Mouse (Mus musculus) thymus, adult 2 months (tissue): ENCODE measurements around the gene Cdkl3. TPM values are rescaled to one million over a fixed set of nuclear protein-coding genes. Genes with fewer than 3 reads are reported as not detected.
A peak's percentile ranks its signal among the peaks of the same experiment; 100 is the strongest.

Source experiments
- DNase-seq: peaks from one replicate; pipeline ENCODE4 v3.0.0; 2021
- H3K27ac ChIP-seq: fragments of 200-500 bp; 2 replicates; pipeline ENCODE4 v1.5.1; 2012; ENCODE audit warnings: low read length, control low read depth; ENCODE audit not compliant: control insufficient read depth, insufficient read depth
- H3K27me3 ChIP-seq: fragments of 200-500 bp; 2 replicates; pipeline ENCODE4 v1.6.1; 2012; ENCODE audit warnings: mild to moderate bottlenecking, low read length, moderate library complexity, mixed read lengths; ENCODE audit not compliant: control insufficient read depth, insufficient read depth
- H3K36me3 ChIP-seq: fragments of 200-500 bp; 2 replicates; pipeline ENCODE4 v1.6.1; 2012; ENCODE audit warnings: mild to moderate bottlenecking, low read length, moderate library complexity; ENCODE audit not compliant: control insufficient read depth, insufficient read depth
- H3K4me1 ChIP-seq: fragments of 200-500 bp; replicated peaks from 2 replicates; pipeline ENCODE4 v1.6.1; 2012; ENCODE audit warnings: low read length; ENCODE audit not compliant: control insufficient read depth, insufficient read depth
- H3K4me3 ChIP-seq: fragments of 200-500 bp; 2 replicates; pipeline ENCODE4 v1.5.1; 2012; ENCODE audit warnings: mild to moderate bottlenecking, low read length, control low read depth, moderate library complexity; ENCODE audit not compliant: control insufficient read depth, insufficient read depth
- CTCF ChIP-seq: fragments of 200-500 bp; IDR thresholded peaks from 2 replicates; pipeline ENCODE4 v1.5.1; 2012; ENCODE audit warnings: mild to moderate bottlenecking, control low read depth, low read length, moderate library complexity, borderline replicate concordance; ENCODE audit not compliant: control insufficient read depth, poor library complexity, insufficient read depth; ENCODE audit errors: extremely low read depth
- POLR2A ChIP-seq: fragments of 200-500 bp; IDR thresholded peaks from 2 replicates; pipeline ENCODE4 v1.6.1; 2012; ENCODE audit warnings: mild to moderate bottlenecking, low read length, control low read depth, moderate library complexity; ENCODE audit not compliant: control insufficient read depth, poor library complexity, insufficient read depth; ENCODE audit errors: extremely low read depth
- WGBS: fragments of 180-500 bp; shearing (Covaris S2); methylation state at CpG from one replicate; pipeline ENCODE4 v1.1.7; 2018; 5-methylcytosine and 5-hydroxymethylcytosine counted together
- polyA plus RNA-seq: library from polyadenylated mRNA; depleted of rRNA; stranded (reverse); fragments of >200 nt; gene quantifications from 2 replicates; pipeline ENCODE4 v1.2.3, GENCODE M21; 2012; rRNA removed

The Cdkl3 gene
- polyA plus RNA-seq: 3.1 and 3.4 TPM in 2 replicates

DNA sequence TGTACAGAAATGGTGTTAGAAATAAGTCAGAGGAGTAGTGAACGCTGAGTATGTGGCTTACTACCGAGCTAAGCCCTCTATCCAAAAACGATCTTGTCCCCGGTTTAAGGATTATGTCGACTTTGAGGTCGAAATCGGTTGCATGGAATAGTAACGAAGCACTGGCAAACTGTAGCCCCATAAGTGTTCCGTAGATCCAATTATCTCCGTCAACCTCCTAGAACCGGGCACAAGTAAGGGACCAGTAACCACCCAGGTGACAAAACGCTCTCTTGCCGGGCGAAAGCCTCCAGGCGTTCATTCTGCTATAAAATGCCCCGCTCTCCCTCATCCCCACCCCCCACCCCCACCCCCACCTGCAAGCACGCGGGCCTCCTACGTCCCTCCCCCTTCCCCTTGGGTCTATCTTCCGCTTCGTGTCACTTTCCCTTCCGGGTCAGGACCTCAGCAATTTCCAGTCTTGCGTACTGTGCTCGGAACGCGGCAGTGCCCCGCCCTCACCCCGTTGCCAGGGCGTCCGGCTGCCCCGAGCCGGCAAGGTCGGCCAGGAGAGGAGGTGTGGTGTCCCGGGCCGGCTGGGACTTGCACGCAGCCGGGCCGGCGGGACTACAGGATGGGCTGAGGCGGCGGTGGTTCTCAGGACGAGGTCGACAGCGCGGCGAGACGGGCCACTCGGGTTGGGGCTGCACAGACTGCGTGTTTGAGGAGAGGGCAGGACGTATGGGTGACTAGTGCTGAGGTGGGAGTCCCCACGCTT is at the start of gene Cdkl3:
TSS of gene Cdkl3 (plus strand) at position 450 of the 757 bp plus-strand sequence.
- under 1% methylated on average over 51 of the region's 51 CpGs for WGBS
- Histone ChIP-seq H3K27ac (peak within 1 kb of the TSS; percentile 86), H3K4me3 (peak within 1 kb of the TSS; percentile 93), H3K27me3 (no peaks in the 10 kb centered on the region), H3K36me3 (no peaks in the 10 kb centered on the region), H3K4me1 (peaks cover 3% of the 10 kb centered on the region)
- DNase-seq: peak; percentile 93
- TF ChIP-seq POLR2A (peak; percentile 76), CTCF (0 out of 2 replicates have a peak, but pooled peaks have one; percentile 27)

DNA sequence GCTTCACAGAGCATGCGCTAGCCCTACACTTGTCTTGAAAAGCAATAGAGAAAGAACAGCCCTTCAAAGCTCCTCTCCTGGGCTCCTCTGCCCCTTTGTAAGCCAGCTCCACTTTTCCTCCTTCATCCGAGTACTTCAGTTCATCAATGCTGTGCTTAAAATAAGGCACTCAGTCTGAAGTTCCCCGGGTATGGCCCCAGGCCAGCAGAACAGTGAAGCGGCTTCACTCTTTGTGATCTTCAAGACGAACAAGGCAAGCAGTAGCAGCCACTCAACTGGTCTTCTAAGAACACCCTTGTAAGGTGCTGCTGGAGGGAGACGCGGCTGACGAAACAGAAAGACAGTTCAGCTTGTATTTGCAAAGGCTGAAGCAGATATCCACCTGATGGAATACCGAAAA is 47.9 kb upstream of the Cdkl3 start:
- H3K36me3 ChIP-seq: no peaks in the 10 kb centered on the region
- peak overlapping the region; percentile 11; the same call in 1 of the 2 replicates for H3K27ac ChIP-seq
- H3K27me3 ChIP-seq: no peaks in the 10 kb centered on the region
- no peak overlapping the region for H3K4me3 ChIP-seq
- H3K4me1 ChIP-seq: peaks cover 30% of the 10 kb centered on the region
- no peak for TF ChIP-seq POLR2A
- no peak for TF ChIP-seq CTCF
- WGBS: 88% methylated on average over 9 of the region's 9 CpGs
- DNase-seq: no peak

DNA sequence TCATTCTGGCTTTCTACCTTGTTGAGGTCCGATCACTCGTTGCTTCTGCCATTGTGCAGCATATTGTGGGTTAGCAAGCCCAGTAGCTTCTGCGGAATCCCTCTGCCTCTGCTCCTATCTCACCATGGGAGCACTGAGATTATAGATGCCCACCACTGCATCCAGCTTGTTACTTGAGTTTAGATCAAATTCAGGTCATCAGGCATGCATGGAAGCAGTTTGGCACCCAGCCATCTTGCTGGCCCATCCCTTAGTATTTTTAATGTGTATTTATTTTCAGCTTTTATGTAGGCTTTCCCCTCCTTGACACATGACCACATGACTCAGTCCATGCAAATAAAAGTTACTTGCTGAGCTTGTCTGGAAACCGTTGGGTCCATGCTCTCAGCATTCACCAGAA is 46.3 kb upstream of the Cdkl3 start:
- DNase-seq: no peak
- no peaks in the 10 kb centered on the region for H3K36me3 ChIP-seq
- 96% methylated on average over 4 of the region's 4 CpGs for WGBS
- TF ChIP-seq CTCF (no peak), POLR2A (no peak)
- H3K4me1 ChIP-seq: peaks cover 31% of the 10 kb centered on the region
- H3K27me3 ChIP-seq: no peaks in the 10 kb centered on the region
- H3K27ac ChIP-seq: no peak overlapping the region
- H3K4me3 ChIP-seq: no peak overlapping the region

DNA sequence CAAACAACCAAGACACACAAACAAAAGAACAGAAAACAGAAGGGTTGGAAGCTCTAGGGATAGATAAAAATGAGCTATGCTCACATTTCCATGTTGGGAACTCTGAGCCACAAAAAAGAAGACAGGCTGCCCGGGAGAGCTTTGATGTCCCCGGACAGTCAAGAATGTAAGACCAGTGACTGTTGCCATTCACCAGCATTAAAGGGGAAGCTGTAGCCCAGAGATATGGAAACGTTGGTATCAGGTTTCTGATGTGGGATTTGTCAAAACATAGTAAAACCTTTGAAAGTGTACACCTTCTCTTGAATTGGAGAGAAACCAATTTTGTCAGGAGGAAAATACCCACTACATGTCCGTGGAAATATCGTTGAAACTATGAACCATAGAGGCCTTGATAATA is 44.5 kb upstream of the Cdkl3 start:
- peaks cover 30% of the 10 kb centered on the region for H3K4me1 ChIP-seq
- no peak overlapping the region for H3K27ac ChIP-seq
- no peak for DNase-seq
- no peaks in the 10 kb centered on the region for H3K27me3 ChIP-seq
- H3K4me3 ChIP-seq: no peak overlapping the region
- no peak for TF ChIP-seq CTCF
- no peak for TF ChIP-seq POLR2A
- H3K36me3 ChIP-seq: no peaks in the 10 kb centered on the region
- WGBS: 21% methylated on average over 5 of the region's 5 CpGs

DNA sequence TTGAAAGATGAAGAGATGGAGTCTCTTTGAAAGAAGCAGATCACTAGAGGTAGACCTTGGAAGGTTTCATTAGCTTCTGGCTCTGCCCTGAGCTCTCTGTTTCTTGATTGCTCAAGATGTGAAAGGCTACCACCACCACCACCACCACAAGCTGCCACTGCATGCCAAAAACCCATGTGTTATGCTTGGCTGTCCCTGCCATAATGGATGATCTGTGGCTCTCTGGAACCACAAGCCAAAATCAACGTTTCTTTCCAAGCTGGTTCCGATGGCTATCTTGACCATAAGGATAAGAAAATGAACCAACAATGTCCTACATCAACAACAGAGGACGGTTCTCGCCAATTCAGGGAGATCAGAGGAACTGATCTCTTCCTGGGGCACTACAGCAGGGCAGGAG is 44.0 kb upstream of the Cdkl3 start:
- Histone ChIP-seq H3K27ac (no peak overlapping the region), H3K4me3 (no peak overlapping the region), H3K36me3 (no peaks in the 10 kb centered on the region), H3K4me1 (peaks cover 34% of the 10 kb centered on the region), H3K27me3 (no peaks in the 10 kb centered on the region)
- TF ChIP-seq POLR2A: no peak
- TF ChIP-seq CTCF: no peak
- no peak for DNase-seq
- 89% methylated on average over 4 of the region's 4 CpGs for WGBS

DNA sequence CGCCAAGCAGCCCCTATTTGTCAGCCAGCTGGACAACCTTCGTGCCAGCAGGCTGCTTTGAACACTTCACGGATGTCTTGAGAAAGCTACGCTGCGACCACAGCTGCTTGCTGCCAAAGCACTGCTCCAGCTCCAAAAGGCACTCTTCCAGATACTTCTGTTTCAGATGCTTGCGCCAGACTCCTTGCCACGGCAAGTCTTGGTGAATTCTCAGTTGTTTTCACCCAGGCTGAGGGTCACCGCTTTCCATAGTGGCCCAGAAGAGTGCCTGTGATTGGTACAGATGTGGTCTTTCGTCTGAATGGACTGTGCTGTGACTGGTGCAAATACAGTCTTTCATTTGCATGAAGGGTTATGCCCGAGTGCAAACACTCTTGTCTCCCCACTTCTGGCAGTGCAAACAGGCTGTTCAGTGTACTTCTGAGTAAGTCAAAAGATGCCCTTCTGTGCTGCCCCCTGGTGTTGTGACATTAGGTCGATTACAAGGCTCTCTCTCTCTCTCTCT is 43.0 kb upstream of the Cdkl3 start:
- Histone ChIP-seq H3K36me3 (no peaks in the 10 kb centered on the region), H3K4me3 (peak overlapping the region; percentile 9), H3K27ac (peak overlapping the region; percentile 92), H3K27me3 (no peaks in the 10 kb centered on the region), H3K4me1 (peaks cover 32% of the 10 kb centered on the region)
- peak; percentile 48 for DNase-seq
- WGBS: 24% methylated on average over 11 of the region's 11 CpGs
- TF ChIP-seq POLR2A: no peak
- TF ChIP-seq CTCF: no peak

DNA sequence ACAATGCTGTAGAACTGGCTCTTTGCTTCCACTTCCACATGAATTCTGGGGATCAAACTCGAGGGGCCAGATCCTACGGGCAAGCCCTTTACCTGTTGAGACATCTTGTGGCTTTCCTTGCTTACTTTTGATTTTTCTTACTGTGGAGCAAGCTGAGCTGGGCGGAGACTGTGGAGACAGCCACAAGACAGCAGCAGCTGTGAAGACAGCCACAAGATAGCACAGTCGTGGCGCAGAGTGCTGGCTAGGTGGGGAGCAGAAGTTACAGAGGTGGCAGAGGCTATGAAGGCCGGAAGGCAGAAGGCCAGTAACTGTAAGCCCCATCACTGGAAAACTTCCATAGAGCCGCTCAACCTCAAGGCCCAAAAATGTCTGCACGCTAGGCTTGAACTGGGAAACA is 42.3 kb upstream of the Cdkl3 start:
- no peaks in the 10 kb centered on the region for H3K36me3 ChIP-seq
- WGBS: 7% methylated on average over 8 of the region's 8 CpGs
- DNase-seq: peak; percentile 63
- peak overlapping the region; percentile 92 for H3K27ac ChIP-seq
- no peaks in the 10 kb centered on the region for H3K27me3 ChIP-seq
- peak overlapping the region; percentile 52 for H3K4me3 ChIP-seq
- peaks cover 31% of the 10 kb centered on the region for H3K4me1 ChIP-seq
- TF ChIP-seq POLR2A: peak; percentile 87
- TF ChIP-seq CTCF: no peak; the same call in 1 of the 2 replicates
